Mouse (Mus musculus): ENCODE measurements around the gene Trcg1. TPM values are rescaled to one million over a fixed set of nuclear protein-coding genes. Genes with fewer than 3 reads are reported as not detected.

The Trcg1 gene
- not detected in 2 replicates for total RNA-seq (2012; rRNA removed)
- polyA plus RNA-seq (2012; ENCODE audit: insufficient read depth in 1 of 2, insufficient read length in 2 of 2, low read depth in 1 of 2, low replicate concordance in 2 of 2, missing spikeins in 1 of 2), result not detected

DNA sequence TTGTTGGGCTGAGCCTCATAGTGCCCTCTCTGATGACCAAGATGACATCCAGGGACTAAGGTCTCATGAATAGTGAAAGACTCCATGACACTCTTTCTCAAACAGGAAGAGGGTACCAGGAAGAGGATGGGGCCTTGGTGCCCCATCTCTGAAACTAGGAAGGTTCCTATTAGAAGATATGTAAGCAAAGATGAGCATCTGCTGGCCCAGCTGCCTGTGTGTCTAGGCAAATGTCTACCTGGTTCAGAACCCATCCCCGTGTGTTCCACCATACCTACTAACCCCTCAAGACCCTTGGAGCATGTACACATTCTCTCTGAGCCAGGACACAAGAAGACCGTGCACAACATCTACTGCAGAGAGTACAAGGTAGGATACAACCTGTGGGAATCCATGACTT lies at the start of gene Trcg1:
TSS of gene Trcg1 (plus strand) at position 301 of the 400 bp plus-strand sequence.
- H3K36me3 ChIP-seq (ENCODE audit: control insufficient read depth in 1 of 2, insufficient read depth in 2 of 2, low read length in 2 of 2), result peaks cover 0 to 56% of the 10 kb centered on the region in 2 experiments; a peak in 2 of 4 replicates
- no peaks in the 10 kb centered on the region for H3K27me3 ChIP-seq (ENCODE audit: control insufficient read depth in 1 of 2, insufficient read depth in 2 of 2, low read length in 2 of 2)
- no peak within 1 kb of the TSS for H3K4me3 ChIP-seq (ENCODE audit: control insufficient read depth in 1 of 2, insufficient read depth in 1 of 2, low read depth in 2 of 2, low read length in 2 of 2)
- H3K9ac ChIP-seq (ENCODE audit: control insufficient read depth, low read depth, low read length, poor library complexity, severe bottlenecking), result no peak within 1 kb of the TSS
- DNase-seq (ENCODE audit: low read depth, low spot score), result no peak
- TF ChIP-seq MEF2A (IDR thresholded peaks at IDR 0.05; ENCODE audit: extremely low read depth, insufficient replicate concordance, low read depth, low read length, poor library complexity, severe bottlenecking), result no peak
- no peak for TF ChIP-seq CHD1 (IDR thresholded peaks at IDR 0.05; ENCODE audit: low read depth, low read length)
- H3K9me3 ChIP-seq (replicated peaks; ENCODE audit: insufficient read depth, low read length), result no peaks in the 10 kb centered on the region
- H3K27ac ChIP-seq (ENCODE audit: control insufficient read depth, low read depth, low read length), result no peak within 1 kb of the TSS
- H3K79me2 ChIP-seq (ENCODE audit: control insufficient read depth, insufficient read depth, low read length, poor library complexity), result no peaks in the 10 kb centered on the region
- H3K4me1 ChIP-seq (ENCODE audit: control insufficient read depth in 1 of 2, insufficient read depth in 2 of 2, low read length in 2 of 2), result peaks cover 43 to 64% of the 10 kb centered on the region in 2 experiments

DNA sequence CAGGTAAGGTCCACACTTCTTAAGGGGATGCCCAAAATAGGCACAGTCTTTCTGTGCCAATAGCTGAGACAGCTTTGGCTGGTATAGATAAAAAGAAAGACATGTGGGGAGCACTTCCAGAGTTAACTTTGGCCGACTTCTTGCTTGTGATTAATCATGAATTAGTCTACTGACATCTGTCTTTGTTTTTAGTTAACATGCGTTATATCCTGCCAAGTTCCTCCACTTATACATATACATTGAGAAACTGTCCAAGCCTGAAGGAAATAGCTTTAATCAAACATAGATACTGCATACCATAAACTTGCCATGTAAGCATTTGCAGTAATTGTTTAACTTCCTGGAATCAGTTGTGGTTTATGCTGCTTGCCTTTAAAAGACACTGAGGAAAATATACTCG lies 39.6 kb upstream of the Trcg1 start:
- H3K27ac ChIP-seq (ENCODE audit: control insufficient read depth, low read depth, low read length), result peak overlapping the region; percentile 13; the same call in 1 of the 2 replicates
- H3K27me3 ChIP-seq (ENCODE audit: control insufficient read depth in 1 of 2, insufficient read depth in 2 of 2, low read length in 2 of 2), result no peaks in the 10 kb centered on the region
- peak; percentile 28; the same call in 1 of the 2 replicates for TF ChIP-seq MXI1 (IDR thresholded peaks at IDR 0.05; ENCODE audit: low read depth, low read length)
- peak; percentile 40; the same call in 1 of the 2 replicates for TF ChIP-seq MAX (IDR thresholded peaks at IDR 0.05; ENCODE audit: low read length)
- no peak for TF ChIP-seq JUND (IDR thresholded peaks at IDR 0.05; ENCODE audit: low read depth, low read length)
- no peak for TF ChIP-seq ZKSCAN1 (IDR thresholded peaks at IDR 0.05; ENCODE audit: low read depth, low read length)
- peak; percentile 39 to 55; a peak in 1 of 4 replicates for TF ChIP-seq EP300 (IDR thresholded peaks at IDR 0.05; ENCODE audit: low read depth in 1 of 2, low read length in 2 of 2)
- TF ChIP-seq RCOR1 (IDR thresholded peaks at IDR 0.05; ENCODE audit: low read depth, low read length), result no peak
- no peak for TF ChIP-seq NELFE (IDR thresholded peaks at IDR 0.05; ENCODE audit: low read depth, low read length)
- peak; percentile 44 for TF ChIP-seq MAFK (IDR thresholded peaks at IDR 0.05; ENCODE audit: borderline replicate concordance, low read depth, low read length)
- TF ChIP-seq SIN3A (IDR thresholded peaks at IDR 0.05; ENCODE audit: low read length), result peak; percentile 31; the same call in 1 of the 2 replicates
- TF ChIP-seq ELF1 (IDR thresholded peaks at IDR 0.05; ENCODE audit: low read depth, low read length), result 0 out of 2 replicates have a peak, but pooled peaks have one; percentile 12
- no peak for TF ChIP-seq ZNF384 (IDR thresholded peaks at IDR 0.05; ENCODE audit: low read depth, low read length)
- peak; percentile 59 for TF ChIP-seq ETS1 (IDR thresholded peaks at IDR 0.05; ENCODE audit: low read depth, low read length)
- peak; percentile 42; the same call in 1 of the 2 replicates for TF ChIP-seq MEF2A (IDR thresholded peaks at IDR 0.05; ENCODE audit: extremely low read depth, insufficient replicate concordance, low read depth, low read length, poor library complexity, severe bottlenecking)
- H3K36me3 ChIP-seq (ENCODE audit: control insufficient read depth in 1 of 2, insufficient read depth in 2 of 2, low read length in 2 of 2), result peaks cover 0 to 3% of the 10 kb centered on the region in 2 experiments; a peak in 2 of 4 replicates
- H3K4me1 ChIP-seq (ENCODE audit: control insufficient read depth in 1 of 2, insufficient read depth in 2 of 2, low read length in 2 of 2), result peaks cover 4 to 6% of the 10 kb centered on the region in 2 experiments
- DNase-seq (ENCODE audit: low read depth, low spot score), result peak; percentile 43
- H3K4me3 ChIP-seq (ENCODE audit: control insufficient read depth in 1 of 2, insufficient read depth in 1 of 2, low read depth in 2 of 2, low read length in 2 of 2), result no peak overlapping the region
- H3K79me2 ChIP-seq (ENCODE audit: control insufficient read depth, insufficient read depth, low read length, poor library complexity), result no peaks in the 10 kb centered on the region
- no peaks in the 10 kb centered on the region for H3K9me3 ChIP-seq (replicated peaks; ENCODE audit: insufficient read depth, low read length)
- no peak overlapping the region for H3K9ac ChIP-seq (ENCODE audit: control insufficient read depth, low read depth, low read length, poor library complexity, severe bottlenecking)

Measured in MEL (cell line).